Mouse (Mus musculus) testis, postnatal 10 days (tissue): ENCODE results near the gene Dydc2.
"Not testable (repeated sequence)": the region's sequence is repeated elsewhere in the genome, so short reads cannot be mapped to it uniquely, and the experiment has no call there.

Source experiments
- DNase-seq: peaks from one replicate; pipeline ENCODE4 v3.0.0; 2021; ENCODE audit warnings: low spot score

The Dydc2 gene

DNA sequence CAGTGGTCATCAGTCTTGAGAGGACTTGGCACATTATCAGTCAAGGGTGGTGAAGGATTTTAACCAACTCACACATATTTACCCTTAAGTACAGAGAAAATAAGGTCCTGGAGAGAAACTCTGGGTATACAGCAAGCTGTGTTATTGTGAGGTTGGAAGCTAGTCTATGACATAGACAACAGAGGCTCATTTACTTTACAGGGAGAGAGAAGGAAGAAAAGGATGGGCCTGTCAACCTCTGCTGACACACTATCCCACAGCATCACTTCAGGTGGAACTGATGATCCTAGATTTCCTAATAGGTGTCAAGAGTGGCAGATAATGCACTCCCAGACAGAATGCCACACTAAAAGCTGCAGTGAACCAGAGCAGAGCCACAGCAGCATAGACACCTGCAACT lies at the start of gene Dydc2:
Gene Dydc2, minus strand, starts transcription at position 101 of the 400 bp plus-strand sequence.
- no peak for DNase-seq

DNA sequence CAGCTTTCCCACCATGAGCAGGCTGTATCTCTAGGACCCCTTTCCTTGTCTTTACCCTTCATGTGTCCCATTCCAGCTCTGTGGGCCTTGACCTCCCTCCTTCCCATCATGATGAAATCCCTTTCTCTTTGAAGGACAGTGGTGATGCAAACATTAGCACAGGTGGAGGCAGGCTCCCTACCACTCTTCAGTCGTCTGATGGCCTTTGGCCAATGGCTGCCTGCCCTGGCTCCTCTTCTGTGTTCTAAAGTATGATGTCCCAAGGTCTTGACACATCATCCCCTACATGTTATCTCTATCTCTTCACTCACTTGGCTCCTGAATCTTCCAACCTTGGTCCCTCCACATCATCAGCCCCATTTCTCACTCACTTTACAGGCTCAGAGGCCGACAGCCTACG lies 47.3 kb upstream of the Dydc2 start:
- no peak for DNase-seq

DNA sequence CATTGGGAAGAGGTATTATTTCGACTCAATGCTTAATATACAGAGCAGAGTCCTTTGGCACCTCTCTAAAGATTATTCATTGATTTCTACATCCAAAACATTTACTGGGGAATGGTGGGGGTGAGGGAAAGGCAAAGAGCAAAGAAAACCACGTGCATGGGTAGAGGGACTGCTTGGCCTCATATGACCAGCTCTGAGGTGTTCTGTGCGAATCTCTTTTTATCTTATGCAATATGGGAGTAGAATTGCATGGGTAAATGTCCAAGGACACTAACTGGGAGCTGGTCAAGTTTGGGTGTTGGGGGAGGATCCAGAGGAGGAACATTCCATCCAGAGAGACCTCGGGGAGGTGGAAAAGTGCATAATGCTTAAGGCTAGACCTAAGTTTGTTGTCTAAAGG lies 43.9 kb upstream of the Dydc2 start:
- no peak for DNase-seq

DNA sequence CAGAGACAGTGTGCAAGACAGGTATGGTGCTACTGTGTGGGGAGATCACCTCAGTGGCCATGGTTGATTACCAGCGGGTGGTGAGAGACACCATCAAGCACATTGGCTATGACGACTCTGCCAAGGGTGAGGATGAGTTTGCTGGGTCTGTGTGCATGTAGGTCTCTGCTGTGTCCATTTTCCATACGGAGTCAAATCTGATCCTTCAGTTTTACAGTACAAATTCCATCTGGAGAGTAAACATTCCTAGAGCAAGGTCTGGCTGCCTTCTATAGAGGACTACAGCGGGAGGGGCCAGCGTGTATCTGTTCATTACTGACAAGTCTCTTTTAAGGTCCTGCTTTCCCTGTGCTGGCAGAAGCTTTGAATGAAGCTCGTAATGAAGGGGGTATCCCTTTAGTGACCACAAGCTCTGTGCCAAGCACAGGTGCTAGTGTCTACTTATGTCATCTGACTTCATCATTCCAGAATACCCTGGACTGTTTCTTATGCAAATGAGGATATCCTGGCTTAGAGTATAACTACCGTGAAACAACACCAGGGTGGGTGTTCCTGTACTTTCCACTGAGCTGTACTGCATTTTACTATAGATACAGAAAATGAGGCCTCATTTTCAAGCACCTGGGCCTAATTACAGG lies 42.1 kb upstream of the Dydc2 start:
- DNase-seq = no peak

DNA sequence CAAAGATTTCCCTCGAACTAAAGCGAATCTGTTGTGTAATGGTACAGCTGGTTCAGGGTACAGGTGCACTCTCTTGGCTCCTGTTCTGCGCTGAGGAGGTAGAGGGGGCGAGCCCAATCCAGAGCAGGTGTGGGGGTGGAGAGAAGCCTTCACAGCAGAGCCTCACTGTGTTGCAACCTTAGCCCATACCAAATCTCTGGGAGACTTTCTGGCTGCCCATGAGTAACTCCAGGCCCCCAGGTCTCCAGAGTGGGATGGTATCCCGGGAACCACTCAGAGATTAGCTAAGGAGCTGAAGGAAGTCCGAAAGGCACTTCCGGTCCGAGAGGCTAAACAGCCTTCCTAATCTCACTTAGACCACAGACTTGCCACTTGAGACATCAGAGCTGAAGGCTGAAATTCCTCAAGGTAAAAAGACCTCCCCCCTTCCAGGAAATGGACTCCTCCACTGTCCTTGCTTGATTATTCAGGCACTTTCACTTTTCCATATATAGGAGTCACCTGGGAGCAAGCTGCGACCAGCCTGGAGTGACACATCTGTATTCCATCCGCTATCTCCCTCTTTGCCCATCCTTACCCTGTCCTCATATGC lies 35.9 kb upstream of the Dydc2 start, which contains the start of gene Mat1a:
Gene Mat1a, plus strand, starts transcription at position 183 of the 592 bp plus-strand sequence.
- DNase-seq = no peak

DNA sequence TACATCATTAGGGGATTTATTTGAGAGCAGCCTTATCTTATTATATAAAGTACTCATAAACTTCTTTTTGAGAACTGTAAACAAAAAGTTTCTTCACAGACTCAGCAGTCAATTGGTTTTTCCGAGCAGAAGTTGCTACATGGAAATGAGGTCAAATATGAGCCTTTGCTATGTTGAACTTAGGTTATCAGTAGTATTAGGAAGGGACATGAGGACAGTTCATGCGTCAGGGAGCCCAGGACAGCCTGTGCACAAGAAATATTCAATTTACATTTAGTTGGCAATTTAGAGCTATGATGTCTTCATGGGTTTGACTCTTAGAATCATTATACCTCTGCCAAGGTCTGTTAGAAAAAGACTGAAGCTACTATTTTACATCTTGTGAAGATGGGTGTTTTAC lies 33.3 kb upstream of the Dydc2 start:
- DNase-seq = no peak

DNA sequence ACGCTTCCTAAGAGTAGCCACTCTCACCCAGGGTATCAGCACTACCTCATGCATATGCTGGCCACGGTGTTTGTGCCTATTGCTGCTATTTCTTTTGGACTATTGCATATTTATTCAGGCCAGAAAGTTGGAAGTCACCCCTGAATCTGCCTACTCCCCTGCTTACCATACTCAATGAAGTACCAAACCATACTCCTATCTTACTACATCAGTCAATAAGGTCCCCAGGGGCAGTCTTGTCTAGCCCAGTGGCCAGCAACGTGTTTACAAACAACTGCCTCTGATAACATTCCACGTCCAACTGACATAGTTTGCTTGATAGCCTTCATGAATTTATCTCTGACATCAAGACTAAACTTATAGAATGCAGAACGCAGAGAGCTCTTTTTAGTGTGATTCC lies 32.2 kb upstream of the Dydc2 start:
- DNase-seq = no peak

DNA sequence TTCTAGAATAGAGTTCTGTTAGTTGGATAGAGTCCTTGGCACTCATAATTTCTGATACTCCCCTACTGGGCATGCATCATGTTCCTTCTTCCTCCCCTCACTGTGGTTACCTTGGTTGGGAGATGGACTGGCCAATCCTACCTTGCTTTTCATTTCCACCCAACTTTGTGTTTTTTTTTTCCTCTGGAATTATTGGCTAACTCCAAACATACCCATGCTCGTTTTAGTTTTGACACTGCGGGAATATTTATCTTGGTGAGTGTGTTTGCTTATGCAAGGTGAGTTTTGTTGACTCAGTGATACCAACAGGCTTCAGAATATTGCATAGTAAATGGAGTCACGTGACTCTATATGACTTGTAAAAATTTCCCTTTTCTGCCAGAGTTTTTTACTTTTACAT lies 31.7 kb upstream of the Dydc2 start:
- no peak for DNase-seq

DNA sequence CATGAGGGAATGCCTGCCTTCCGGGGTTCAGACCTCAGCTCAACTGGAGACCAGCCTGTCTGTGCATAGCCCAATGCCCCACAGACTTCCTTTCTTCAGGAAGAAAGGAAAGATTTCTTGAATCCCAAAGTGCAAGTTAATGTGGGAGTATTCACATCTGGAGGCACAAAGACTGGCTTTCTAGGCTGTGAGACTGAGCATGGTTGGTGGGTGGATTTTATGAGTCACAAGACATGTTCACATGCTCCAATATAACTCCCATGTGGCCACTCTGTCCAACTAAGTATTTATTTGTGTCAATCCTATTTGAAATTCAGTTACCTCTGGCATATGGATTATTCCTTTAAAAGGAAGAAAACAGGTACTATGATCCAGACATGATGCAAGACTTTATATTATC lies 29.7 kb upstream of the Dydc2 start:
- no peak for DNase-seq

DNA sequence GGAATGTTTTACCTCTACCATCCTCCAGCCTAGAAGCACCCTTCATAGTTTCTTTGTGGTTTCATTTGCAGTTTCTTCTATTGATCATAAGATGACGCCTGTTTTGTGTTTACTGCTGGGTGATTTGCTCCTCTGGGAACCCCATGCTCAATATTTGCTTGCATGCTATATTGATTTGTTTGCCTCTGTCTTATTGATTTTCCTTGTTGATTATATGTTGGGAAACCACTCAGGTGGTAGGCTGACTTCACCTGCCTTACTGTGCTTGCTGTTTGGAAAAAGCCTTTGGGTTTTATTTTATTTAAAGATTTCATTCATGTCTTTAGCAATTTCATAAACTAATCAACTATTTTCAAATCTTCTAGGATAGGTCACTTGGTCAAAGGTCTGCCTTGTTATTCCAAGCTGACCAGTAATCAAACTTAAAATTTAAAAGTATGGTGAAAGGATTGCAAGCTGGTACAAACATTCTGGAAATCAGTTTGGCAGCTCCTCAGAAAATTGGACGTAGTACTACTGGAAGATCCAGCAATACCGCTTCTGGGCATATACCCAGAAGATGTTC lies 27.4 kb upstream of the Dydc2 start:
- DNase-seq = no peak

DNA sequence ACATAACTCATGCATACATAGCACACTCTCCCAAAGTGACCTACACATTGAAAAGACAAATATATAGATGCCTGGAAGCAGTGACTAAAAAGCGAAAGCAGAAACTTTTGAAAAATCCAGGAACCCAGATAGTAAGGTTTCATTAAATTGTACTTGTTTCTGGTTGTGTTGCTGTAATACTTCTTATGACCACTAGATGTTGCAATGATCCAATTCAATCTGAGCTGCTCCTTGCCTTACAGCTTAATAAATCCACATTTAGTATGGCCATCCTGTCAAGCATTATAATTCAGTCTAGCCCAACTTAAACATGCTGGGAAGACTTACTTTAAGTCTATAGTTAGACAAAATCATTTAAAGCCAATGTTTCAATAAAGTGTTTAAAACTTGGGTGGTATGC lies 25.1 kb upstream of the Dydc2 start:
- no peak for DNase-seq

DNA sequence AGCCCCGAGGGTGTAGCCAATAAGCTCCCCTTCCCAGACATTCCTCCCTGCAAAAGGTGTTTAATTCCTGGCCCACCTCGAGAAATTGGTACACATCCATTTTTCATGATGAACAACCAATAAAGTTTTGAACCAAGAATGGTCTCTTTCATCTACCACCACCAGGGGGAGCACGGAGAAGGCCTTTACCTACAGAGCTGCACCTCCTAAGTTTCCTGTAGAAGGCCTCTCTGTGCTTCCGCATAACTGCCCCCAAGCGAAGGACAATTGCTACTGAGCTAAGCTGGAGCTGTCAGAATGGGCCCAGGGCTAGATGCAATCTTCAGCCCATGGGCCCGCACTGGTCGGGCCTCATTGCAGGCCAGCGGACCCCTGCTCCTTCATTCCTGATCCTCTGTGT lies 21.8 kb upstream of the Dydc2 start:
- DNase-seq = peak; percentile 54

DNA sequence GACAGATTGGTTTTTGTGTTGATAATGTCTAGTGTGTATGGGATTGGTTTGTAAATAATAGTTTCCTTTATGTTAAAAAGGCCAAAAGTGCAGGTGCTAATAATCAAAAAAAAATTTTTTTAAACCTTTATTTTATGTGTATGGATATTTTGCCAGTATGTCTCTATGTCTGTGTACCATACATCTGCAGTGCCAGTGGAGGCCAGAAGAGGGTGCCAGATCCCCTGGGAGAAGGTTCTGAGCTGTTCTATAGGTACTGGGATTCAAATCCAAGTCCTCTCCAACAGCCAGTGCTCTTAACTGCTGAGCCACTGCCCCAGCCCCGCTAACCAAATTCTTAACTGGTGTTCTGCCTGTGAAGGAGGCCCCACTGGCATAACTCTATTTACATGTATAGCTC lies 18.5 kb upstream of the Dydc2 start:
- no peak for DNase-seq

DNA sequence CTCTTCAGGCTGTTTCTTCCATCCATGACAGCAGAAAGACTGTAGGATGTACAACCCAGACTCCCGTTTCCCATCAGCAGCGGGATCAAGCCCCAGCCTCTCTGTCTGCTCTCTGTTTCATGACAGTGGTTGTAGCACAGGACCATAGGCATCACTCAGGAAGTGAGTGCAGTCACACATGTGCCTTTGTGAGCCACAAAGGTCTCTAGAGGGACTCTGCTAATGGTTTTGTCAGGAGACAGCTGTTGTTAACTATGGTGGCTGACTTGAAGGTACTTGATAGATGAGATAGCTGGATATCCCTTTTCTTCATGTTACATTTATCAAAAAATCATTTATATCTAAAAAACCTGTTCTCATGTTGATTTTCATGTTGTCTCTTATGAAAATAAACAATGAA lies 13.4 kb upstream of the Dydc2 start:
- no peak for DNase-seq

DNA sequence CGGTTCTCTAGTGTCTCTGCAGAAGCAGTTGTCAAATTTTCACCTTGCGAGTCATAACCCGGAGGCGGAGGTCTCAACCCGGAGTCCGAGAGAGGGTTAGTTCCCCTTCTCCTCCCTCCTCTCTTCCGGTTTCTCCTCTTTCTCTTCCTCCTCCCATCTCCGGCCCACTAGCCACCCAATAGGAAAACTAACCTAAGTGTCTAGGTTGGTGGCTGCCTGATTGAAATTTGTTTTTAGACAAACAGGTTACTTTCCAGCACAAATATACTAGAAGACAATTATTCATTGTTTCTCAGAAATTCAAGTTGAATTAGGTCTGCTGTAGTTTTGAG lies 3.9 kb upstream of the Dydc2 start:
- no peak for DNase-seq

DNA sequence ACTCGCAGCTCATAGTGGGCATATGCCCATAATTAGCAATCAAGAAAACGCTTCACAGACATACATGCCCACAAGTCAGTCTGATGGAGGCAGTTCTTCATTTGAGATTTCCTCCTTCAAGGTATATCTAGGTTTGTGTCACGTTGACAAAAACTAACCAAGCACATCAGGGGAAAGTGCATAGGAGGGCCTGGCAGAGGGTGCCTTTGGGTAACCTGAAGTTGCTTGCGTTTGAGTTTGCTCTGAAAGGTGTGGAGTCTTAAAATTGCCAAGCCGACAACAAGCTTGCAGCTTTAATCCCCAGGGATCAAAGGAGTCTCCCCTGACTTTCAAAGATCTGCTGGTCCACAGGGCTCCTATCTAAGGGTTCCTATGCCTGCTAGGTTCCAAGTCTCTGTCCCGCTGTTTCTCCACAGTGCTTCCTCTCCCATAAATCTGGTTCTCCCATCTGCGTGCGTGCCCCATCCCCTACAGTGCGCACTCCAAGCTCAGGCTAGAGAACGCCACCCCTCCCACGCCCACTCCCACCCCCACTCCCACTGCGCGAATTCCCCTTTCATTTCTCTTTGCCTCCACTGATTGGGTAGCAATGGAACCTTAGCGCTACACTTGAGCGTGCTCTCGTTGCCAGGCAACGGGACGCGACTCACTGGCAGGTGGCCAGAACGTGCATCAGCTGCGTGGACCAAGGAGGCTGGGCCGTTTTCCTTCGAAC lies 3.4 kb upstream of the Dydc2 start, which contains the start of gene Dydc1:
Gene Dydc1, plus strand, starts transcription at position 683 of the 715 bp plus-strand sequence.
- DNase-seq = peak; percentile 88

DNA sequence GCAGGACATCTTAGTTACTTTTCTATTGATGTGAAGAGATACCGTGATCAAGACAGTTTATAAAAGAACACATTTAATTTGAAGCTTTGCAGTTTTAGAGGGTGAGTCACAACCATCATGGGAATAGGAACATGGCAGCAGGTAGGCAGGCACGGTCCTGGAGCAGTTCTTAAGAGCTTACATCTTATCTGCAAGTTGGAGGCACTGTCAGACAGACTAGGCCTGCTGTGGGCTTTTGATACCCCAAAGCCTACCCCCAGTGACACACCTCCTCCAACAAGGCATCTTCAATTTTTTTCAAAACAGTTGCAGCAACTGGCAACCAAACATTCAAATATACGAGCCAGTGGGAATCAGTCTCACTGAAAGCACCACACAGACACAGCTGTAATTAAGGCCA lies 1.3 kb upstream of the Dydc2 start:
- no peak for DNase-seq

DNA sequence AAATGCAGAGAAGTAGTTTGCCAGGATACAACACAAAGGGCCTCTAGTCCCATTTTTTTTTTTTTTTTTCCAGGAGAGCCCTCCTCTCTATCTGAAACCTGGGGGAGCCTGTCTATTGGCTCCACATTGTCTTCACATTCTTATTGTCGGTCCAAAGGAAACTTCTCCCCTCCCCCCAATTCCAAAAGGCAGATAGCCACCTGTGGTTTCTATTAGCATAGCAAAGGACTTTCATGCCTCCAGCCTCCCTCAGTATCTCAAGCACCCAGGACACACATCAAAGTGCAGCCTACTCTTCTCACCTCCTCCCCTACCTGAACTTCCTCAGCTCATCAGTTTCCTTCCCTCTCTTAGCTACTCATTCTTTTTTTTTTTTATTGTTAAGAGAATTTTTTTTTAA lies 2.6 kb downstream of the Dydc2 start:
- DNase-seq = no peak

DNA sequence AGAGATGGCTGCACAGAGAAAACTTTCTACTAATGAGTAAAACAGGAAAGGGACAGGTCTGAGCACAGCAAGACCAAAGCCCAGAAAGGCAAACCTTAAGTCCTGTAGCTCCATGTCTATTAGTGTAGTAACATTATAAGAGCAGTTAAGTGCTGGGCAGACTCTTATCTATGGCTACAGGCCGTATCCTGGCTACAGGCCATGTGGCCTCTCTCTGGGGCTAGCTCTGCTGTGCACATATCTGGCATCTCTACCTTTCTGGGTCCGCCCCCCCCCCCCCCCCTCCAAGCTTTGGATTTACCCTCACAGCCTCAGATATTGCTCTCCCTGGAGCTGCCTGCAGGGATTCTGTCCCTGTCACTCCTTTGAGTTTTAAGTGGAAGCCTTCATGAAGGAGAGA lies 3.8 kb downstream of the Dydc2 start:
- no peak for DNase-seq

DNA sequence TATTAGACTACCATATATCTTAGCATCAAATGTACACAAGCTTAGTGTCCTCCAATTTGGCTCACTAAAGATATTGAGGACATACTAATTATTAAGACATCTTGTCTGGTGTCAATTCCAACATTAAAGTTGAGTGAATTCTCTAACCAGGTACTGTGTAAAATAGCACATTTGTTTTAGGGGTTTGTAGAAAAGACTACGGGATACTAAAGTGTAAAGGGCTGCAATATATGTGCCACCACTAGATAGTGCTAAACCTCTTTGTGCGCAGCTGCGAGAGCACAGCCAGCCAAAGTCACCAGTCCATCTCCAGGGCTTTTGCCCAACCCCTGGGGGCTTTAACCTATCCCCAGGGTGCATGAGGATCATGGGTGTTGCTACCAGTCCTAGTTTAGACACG lies 15.8 kb downstream of the Dydc2 start:
- DNase-seq = not testable (repeated sequence)

DNA sequence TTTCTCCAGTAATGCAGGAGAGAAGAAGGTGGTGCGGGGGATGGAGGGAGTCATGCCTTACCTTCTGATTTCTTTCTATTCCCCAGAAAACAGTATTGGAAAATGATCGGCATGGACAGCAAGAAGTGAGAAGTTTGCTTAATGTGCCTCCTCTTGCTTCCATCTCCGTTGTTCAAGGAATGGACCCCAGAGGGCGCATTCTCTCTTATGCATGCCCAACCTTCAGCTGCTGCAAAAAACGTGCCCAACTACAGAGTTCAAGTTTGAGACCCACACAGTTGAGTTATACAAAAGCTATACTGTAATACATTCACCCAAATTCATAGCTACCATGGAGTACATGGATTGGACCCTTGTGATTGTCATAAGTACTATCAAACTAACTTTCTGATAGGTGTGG lies 16.5 kb downstream of the Dydc2 start:
- peak; percentile 58 for DNase-seq

DNA sequence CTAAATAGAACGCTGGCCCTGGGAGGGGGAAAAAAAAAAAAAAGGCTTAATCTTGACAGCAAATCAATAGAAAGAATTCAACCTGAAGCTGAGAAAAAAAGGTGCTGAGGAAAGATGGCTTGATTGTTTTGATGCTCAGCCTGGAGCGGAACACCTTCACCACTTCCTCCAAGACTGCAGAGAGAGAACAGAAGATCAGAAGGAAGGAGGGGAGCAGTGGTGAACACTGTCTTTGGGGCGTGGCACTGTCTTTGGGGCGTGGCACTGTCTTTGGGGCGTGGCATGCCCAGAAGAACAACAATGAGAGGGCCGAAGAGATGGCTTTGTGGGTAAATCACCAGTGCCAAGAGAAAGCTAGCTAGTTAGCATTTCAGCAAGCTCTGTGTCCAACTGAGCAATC lies 18.5 kb downstream of the Dydc2 start:
- DNase-seq = no peak

DNA sequence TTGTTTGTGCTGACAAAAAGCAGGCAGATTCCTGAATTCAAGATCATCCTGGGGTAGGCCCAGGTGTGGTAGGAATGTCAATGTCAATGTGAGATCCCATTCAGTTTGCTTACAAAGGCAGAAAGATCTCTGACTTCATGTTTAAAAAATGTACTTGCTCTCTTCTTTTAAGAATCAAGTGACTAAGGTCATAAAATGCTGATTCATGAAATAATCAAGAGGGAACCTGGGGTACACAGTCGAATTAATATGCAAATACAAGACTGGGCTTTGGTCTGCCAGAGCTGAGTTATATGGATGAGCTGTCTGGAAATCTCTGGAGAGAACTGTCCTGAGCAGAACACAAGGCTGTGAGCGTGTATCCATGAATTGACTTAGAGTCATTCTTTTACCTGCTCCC lies 21.6 kb downstream of the Dydc2 start:
- DNase-seq = no peak
